Mouse (Mus musculus): ENCODE measurements around the gene Mob3c. TPM values are rescaled to one million over a fixed set of nuclear protein-coding genes. Genes with fewer than 3 reads are reported as not detected.

The Mob3c gene
- total RNA-seq, 1 experiment = 4.0 TPM

DNA sequence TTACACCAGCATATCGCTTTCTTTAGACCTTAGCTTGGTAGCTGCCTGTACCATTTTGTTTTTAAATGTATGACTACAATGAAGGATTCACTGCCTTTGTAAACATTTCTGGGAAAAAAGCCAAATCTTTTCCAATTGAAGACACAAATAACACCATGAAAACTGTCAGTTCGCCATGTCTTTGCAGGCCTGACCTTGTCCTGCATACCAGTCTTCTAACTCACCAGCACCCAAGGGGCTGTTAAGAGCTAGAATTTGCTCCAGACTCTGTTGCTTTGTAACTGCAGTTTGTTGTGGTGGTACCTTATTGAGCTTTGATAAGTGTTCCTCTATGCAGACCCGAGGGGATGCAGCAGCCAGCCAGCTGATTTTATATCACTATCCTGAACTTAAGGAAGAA lies 27.9 kb upstream of the Mob3c start:
- no peaks in the 10 kb centered on the region for H3K9me3 ChIP-seq (ENCODE audit: control insufficient read depth, insufficient read depth, low read depth, low read length)
- DNase-seq (ENCODE audit: low read depth, low spot score) = no peak
- no peaks in the 10 kb centered on the region for H3K4me1 ChIP-seq (ENCODE audit: control insufficient read depth in 2 of 2, insufficient read depth in 2 of 2, low read length in 2 of 2, poor library complexity in 1 of 2)
- no peak overlapping the region for H3K9ac ChIP-seq (ENCODE audit: insufficient read depth, low read depth, low read length, poor library complexity, severe bottlenecking)
- H3K27ac ChIP-seq (ENCODE audit: insufficient read depth, low read depth, low read length, poor library complexity, severe bottlenecking) = no peak overlapping the region
- H3K4me3 ChIP-seq (ENCODE audit: insufficient read depth in 1 of 2, low read depth in 1 of 2, low read length in 2 of 2, poor library complexity in 1 of 2, severe bottlenecking in 1 of 2) = no peak overlapping the region
- TF ChIP-seq CHD2 (IDR thresholded peaks at IDR 0.05; ENCODE audit: low read depth, low read length) (no peak), MAFK (IDR thresholded peaks at IDR 0.05; ENCODE audit: insufficient read depth, low read depth, low read length) (no peak), HCFC1 (IDR thresholded peaks at IDR 0.05; ENCODE audit: borderline replicate concordance, insufficient read depth, low read length) (no peak), ZNF384 (IDR thresholded peaks at IDR 0.05; ENCODE audit: low read depth, low read length) (no peak), ZC3H11A (IDR thresholded peaks at IDR 0.05; ENCODE audit: borderline replicate concordance, low read depth, low read length) (no peak)
- in situ Hi-C loops (cut with MboI; ENCODE audit: low sequenced_read_pairs in 2 of 2, unreplicated experiment in 2 of 2) = no loop called here
- H3K36me3 ChIP-seq (ENCODE audit: control insufficient read depth, insufficient read depth, low read length, poor library complexity, severe bottlenecking) = peaks cover 6% of the 10 kb centered on the region

DNA sequence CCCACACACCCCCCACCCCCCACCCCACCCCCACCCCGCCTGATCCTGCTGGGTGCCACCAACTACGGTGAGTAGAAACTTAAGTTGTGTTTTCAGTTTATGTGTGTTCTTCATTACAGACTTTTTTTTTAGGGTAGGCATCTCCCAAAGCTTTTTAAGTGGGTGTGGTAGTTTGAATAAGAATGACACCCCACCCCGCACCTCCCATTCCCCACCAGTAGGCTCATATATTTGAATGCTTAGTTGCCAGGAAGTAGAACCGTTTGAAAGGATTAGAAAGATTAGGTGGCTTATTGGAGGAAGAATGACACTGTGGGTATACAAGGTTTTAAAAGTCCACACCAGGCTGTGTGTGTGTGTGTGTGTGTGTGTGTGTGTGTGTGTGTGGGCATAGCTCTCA lies 15.6 kb upstream of the Mob3c start:
- in situ Hi-C loops (cut with MboI; ENCODE audit: low sequenced_read_pairs in 2 of 2, unreplicated experiment in 2 of 2) = no loop called here
- H3K27ac ChIP-seq (ENCODE audit: insufficient read depth, low read depth, low read length, poor library complexity, severe bottlenecking) = no peak overlapping the region
- DNase-seq (ENCODE audit: low read depth, low spot score) = no peak
- TF ChIP-seq MAFK (IDR thresholded peaks at IDR 0.05; ENCODE audit: insufficient read depth, low read depth, low read length) (no peak), CHD2 (IDR thresholded peaks at IDR 0.05; ENCODE audit: low read depth, low read length) (no peak), ZNF384 (IDR thresholded peaks at IDR 0.05; ENCODE audit: low read depth, low read length) (no peak), ZC3H11A (IDR thresholded peaks at IDR 0.05; ENCODE audit: borderline replicate concordance, low read depth, low read length) (no peak), HCFC1 (IDR thresholded peaks at IDR 0.05; ENCODE audit: borderline replicate concordance, insufficient read depth, low read length) (no peak)
- H3K4me3 ChIP-seq (ENCODE audit: insufficient read depth in 1 of 2, low read depth in 1 of 2, low read length in 2 of 2, poor library complexity in 1 of 2, severe bottlenecking in 1 of 2) = no peak overlapping the region
- peaks cover 3% of the 10 kb centered on the region; the same call in 1 of the 2 replicates for H3K36me3 ChIP-seq (ENCODE audit: control insufficient read depth, insufficient read depth, low read length, poor library complexity, severe bottlenecking)
- H3K4me1 ChIP-seq (ENCODE audit: control insufficient read depth in 2 of 2, insufficient read depth in 2 of 2, low read length in 2 of 2, poor library complexity in 1 of 2) = peaks cover 2 to 7% of the 10 kb centered on the region in 2 experiments; a peak in 2 of 4 replicates
- H3K9ac ChIP-seq (ENCODE audit: insufficient read depth, low read depth, low read length, poor library complexity, severe bottlenecking) = no peak overlapping the region
- H3K9me3 ChIP-seq (ENCODE audit: control insufficient read depth, insufficient read depth, low read depth, low read length) = no peaks in the 10 kb centered on the region

GRCm38 (mm10) chr4:115815606-115816005 lies 12.3 kb upstream of the Mob3c start:
- DNase-seq (ENCODE audit: low read depth, low spot score) = no peak
- no peaks in the 10 kb centered on the region for H3K9me3 ChIP-seq (ENCODE audit: control insufficient read depth, insufficient read depth, low read depth, low read length)
- H3K9ac ChIP-seq (ENCODE audit: insufficient read depth, low read depth, low read length, poor library complexity, severe bottlenecking) = no peak overlapping the region
- peaks cover 4 to 7% of the 10 kb centered on the region in 2 experiments; a peak in 3 of 4 replicates for H3K4me1 ChIP-seq (ENCODE audit: control insufficient read depth in 2 of 2, insufficient read depth in 2 of 2, low read length in 2 of 2, poor library complexity in 1 of 2)
- no peak overlapping the region for H3K27ac ChIP-seq (ENCODE audit: insufficient read depth, low read depth, low read length, poor library complexity, severe bottlenecking)
- H3K36me3 ChIP-seq (ENCODE audit: control insufficient read depth, insufficient read depth, low read length, poor library complexity, severe bottlenecking) = peaks cover 5% of the 10 kb centered on the region; the same call in 1 of the 2 replicates
- no peak overlapping the region for H3K4me3 ChIP-seq (ENCODE audit: insufficient read depth in 1 of 2, low read depth in 1 of 2, low read length in 2 of 2, poor library complexity in 1 of 2, severe bottlenecking in 1 of 2)
- in situ Hi-C loops (cut with MboI; ENCODE audit: low sequenced_read_pairs in 2 of 2, unreplicated experiment in 2 of 2) = no loop called here
- TF ChIP-seq ZC3H11A (IDR thresholded peaks at IDR 0.05; ENCODE audit: borderline replicate concordance, low read depth, low read length) (no peak), HCFC1 (IDR thresholded peaks at IDR 0.05; ENCODE audit: borderline replicate concordance, insufficient read depth, low read length) (no peak), MAFK (IDR thresholded peaks at IDR 0.05; ENCODE audit: insufficient read depth, low read depth, low read length) (no peak), CHD2 (IDR thresholded peaks at IDR 0.05; ENCODE audit: low read depth, low read length) (no peak), ZNF384 (IDR thresholded peaks at IDR 0.05; ENCODE audit: low read depth, low read length) (no peak)

DNA sequence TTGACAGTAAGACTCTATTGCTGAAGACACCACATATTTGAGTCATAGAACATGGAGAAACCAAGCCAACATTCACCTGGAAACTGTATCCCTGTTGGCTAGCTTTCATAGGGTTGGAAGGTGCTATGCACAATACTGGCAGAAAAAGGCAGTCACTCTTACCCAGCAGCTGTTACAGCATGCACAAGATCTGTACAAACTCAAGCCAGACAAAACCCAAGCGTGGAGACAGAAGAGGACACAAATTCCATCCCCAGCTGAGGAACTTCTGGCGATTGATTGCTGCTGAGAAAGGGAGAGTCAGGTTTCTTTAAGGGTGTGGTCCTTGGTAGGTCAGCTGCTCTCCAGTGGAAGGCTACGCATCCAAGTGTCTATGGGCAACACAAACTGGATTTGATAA lies 7.7 kb upstream of the Mob3c start:
- H3K9me3 ChIP-seq (ENCODE audit: control insufficient read depth, insufficient read depth, low read depth, low read length) = no peaks in the 10 kb centered on the region
- no peak for TF ChIP-seq HCFC1 (IDR thresholded peaks at IDR 0.05; ENCODE audit: borderline replicate concordance, insufficient read depth, low read length)
- TF ChIP-seq CHD2 (IDR thresholded peaks at IDR 0.05; ENCODE audit: low read depth, low read length) = no peak
- no peak for TF ChIP-seq MAFK (IDR thresholded peaks at IDR 0.05; ENCODE audit: insufficient read depth, low read depth, low read length)
- TF ChIP-seq ZNF384 (IDR thresholded peaks at IDR 0.05; ENCODE audit: low read depth, low read length) = no peak
- TF ChIP-seq ZC3H11A (IDR thresholded peaks at IDR 0.05; ENCODE audit: borderline replicate concordance, low read depth, low read length) = no peak
- no peak for DNase-seq (ENCODE audit: low read depth, low spot score)
- H3K9ac ChIP-seq (ENCODE audit: insufficient read depth, low read depth, low read length, poor library complexity, severe bottlenecking) = no peak overlapping the region
- in situ Hi-C loops (cut with MboI; ENCODE audit: low sequenced_read_pairs in 2 of 2, unreplicated experiment in 2 of 2) = no loop called here
- H3K36me3 ChIP-seq (ENCODE audit: control insufficient read depth, insufficient read depth, low read length, poor library complexity, severe bottlenecking) = peaks cover 5% of the 10 kb centered on the region; the same call in 1 of the 2 replicates
- H3K4me1 ChIP-seq (ENCODE audit: control insufficient read depth in 2 of 2, insufficient read depth in 2 of 2, low read length in 2 of 2, poor library complexity in 1 of 2) = peaks cover 0 to 3% of the 10 kb centered on the region in 2 experiments; a peak in 1 of 4 replicates
- H3K27ac ChIP-seq (ENCODE audit: insufficient read depth, low read depth, low read length, poor library complexity, severe bottlenecking) = no peak overlapping the region
- no peak overlapping the region for H3K4me3 ChIP-seq (ENCODE audit: insufficient read depth in 1 of 2, low read depth in 1 of 2, low read length in 2 of 2, poor library complexity in 1 of 2, severe bottlenecking in 1 of 2)
